Mouse (Mus musculus) liver, adult 10 weeks (tissue): ENCODE measurements around the gene Fbxl13. TPM values are rescaled to one million over a fixed set of nuclear protein-coding genes. Genes with fewer than 3 reads are reported as not detected.

Experiments
- polyA plus RNA-seq: library from polyadenylated mRNA; stranded (reverse); fragments of 350-450 nt; fragmentation: Illumina TruSeq; extraction: RNeasy Lipid Tissue Mini Kit (QIAGEN cat#74804); gene quantifications from one replicate; pipeline ENCODE4 v1.2.3, GENCODE M21; 2014; ENCODE audit warnings: low read depth, low replicate concordance

Fbxl13 gene
- polyA plus RNA-seq: not detected

GRCm38 (mm10) chr5:21645439-21646132, at the start of gene Fbxl13, which contains the start of gene Armc10:
Gene Fbxl13 (minus strand): TSS chr5:21645634.
Gene Armc10 (plus strand): TSS chr5:21645813.

GRCm38 (mm10) chr5:21543409-21544201, 101.8 kb downstream of the Fbxl13 start, which contains the start of gene Lrrc17:
Gene Lrrc17 (plus strand): TSS chr5:21543559.

Other genes starting within 250 kb of the Fbxl13 start
- gene Ccdc146, start 221.0 kb downstream of the Fbxl13 start, polyA plus RNA-seq: not detected
- gene Fam185a, start 220.7 kb downstream of the Fbxl13 start, polyA plus RNA-seq: 13.7 TPM
- 0.19 TPM for gene Lrrc17, start 102.1 kb downstream of the Fbxl13 start, polyA plus RNA-seq
- gene Armc10, start 179 bp upstream of the Fbxl13 start, polyA plus RNA-seq: 11.6 TPM
- gene Napepld, start 55.8 kb upstream of the Fbxl13 start, polyA plus RNA-seq: 1.2 TPM
- gene Pmpcb, start 91.5 kb upstream of the Fbxl13 start, polyA plus RNA-seq: 393 TPM
- gene Dnajc2, start 139.6 kb upstream of the Fbxl13 start, polyA plus RNA-seq: 35.0 TPM
- gene Psmc2, start 139.6 kb upstream of the Fbxl13 start, polyA plus RNA-seq: 80.3 TPM
- gene Slc26a5, start 220.0 kb upstream of the Fbxl13 start, polyA plus RNA-seq: not detected